Mouse (Mus musculus) testis, adult 2 months (tissue): ENCODE measurements around the gene Trit1.

Experiments used
- CTCF ChIP-seq: fragments of 200-500 bp; IDR thresholded peaks from 2 replicates; pipeline ENCODE4 v1.5.1; 2012; ENCODE audit warnings: low read depth, mild to moderate bottlenecking, inconsistent platforms, low read length, moderate library complexity; ENCODE audit not compliant: control insufficient read depth, insufficient read depth, insufficient replicate concordance
- POLR2A ChIP-seq: fragments of 200-500 bp; IDR thresholded peaks from 2 replicates; pipeline ENCODE4 v1.6.1; 2012; ENCODE audit warnings: low read depth, mild to moderate bottlenecking, inconsistent platforms, low read length, moderate library complexity; ENCODE audit not compliant: control insufficient read depth

- TF ChIP-seq POLR2A = no peak
- no peak for TF ChIP-seq CTCF
These were observed 36.8 kb downstream of the Trit1 start for GRCm38 (mm10) chr4:123053179-123053578.
